Mouse (Mus musculus) neural tube, embryonic 15.5 days (tissue): ENCODE results near the gene Stard5. TPM values are rescaled to one million over a fixed set of nuclear protein-coding genes. Genes with fewer than 3 reads are reported as not detected.

Experiments used
- ATAC-seq: fragments of 200-750 bp; cut with Nextera tagmentation; 2 replicates; pipeline ENCODE4 v1.8.0; 2017; ENCODE audit warnings: mild to moderate bottlenecking, moderate TSS enrichment, moderate library complexity; ENCODE audit not compliant: low FRiP score
- H3K27ac ChIP-seq: fragments of 300-500 bp; sonication (generic); replicated peaks from 2 replicates; pipeline ENCODE4 v1.5.1; 2015; ENCODE audit warnings: mild to moderate bottlenecking, inconsistent platforms
- H3K27me3 ChIP-seq: fragments of 300-500 bp; sonication (generic); replicated peaks from 2 replicates; pipeline ENCODE4 v1.6.1; 2015; ENCODE audit warnings: inconsistent platforms
- H3K36me3 ChIP-seq: fragments of 300-500 bp; sonication (generic); 2 replicates; pipeline ENCODE4 v1.6.1; 2015; ENCODE audit warnings: inconsistent platforms
- H3K4me1 ChIP-seq: fragments of 300-500 bp; sonication (generic); 2 replicates; pipeline ENCODE4 v1.6.1; 2015; ENCODE audit warnings: inconsistent platforms
- H3K4me2 ChIP-seq: fragments of 300-500 bp; sonication (generic); 2 replicates; pipeline ENCODE4 v1.6.1; 2015; ENCODE audit warnings: inconsistent platforms, mild to moderate bottlenecking, moderate library complexity
- H3K4me3 ChIP-seq: fragments of 300-500 bp; sonication (generic); replicated peaks from 2 replicates; pipeline ENCODE4 v1.5.1; 2015; ENCODE audit warnings: mild to moderate bottlenecking, inconsistent platforms
- H3K9ac ChIP-seq: fragments of 300-500 bp; sonication (generic); replicated peaks from 2 replicates; pipeline ENCODE4 v1.6.1; 2015; ENCODE audit warnings: mild to moderate bottlenecking, inconsistent platforms
- H3K9me3 ChIP-seq: fragments of 300-500 bp; sonication (generic); replicated peaks from 2 replicates; pipeline ENCODE4 v1.6.1; 2016; ENCODE audit warnings: inconsistent platforms
- WGBS: fragments of 180-500 bp; shearing (Covaris S2); methylation state at CpG from one replicate; pipeline ENCODE4 v1.1.7; 2015; ENCODE audit warnings: mixed read lengths; 5-methylcytosine and 5-hydroxymethylcytosine counted together
- polyA plus RNA-seq: library from polyadenylated mRNA; unstranded; fragments of >200 nt; fragmentation: Nextera tagmentation; extraction: Ambion mirVana; gene quantifications from 2 replicates; pipeline ENCODE4 v1.2.1, GENCODE M21; 2015

Stard5 gene
- polyA plus RNA-seq, 1 experiment from 2014 or later, result 5.8 TPM

GRCm38 (mm10) chr7:83671573-83671972, 39.8 kb downstream of the Stard5 start:
- Histone ChIP-seq H3K4me2 (no peak overlapping the region), H3K9ac (no peak overlapping the region), H3K4me1 (no peaks in the 10 kb centered on the region), H3K27me3 (no peaks in the 10 kb centered on the region), H3K4me3 (no peak overlapping the region), H3K9me3 (no peaks in the 10 kb centered on the region), H3K36me3 (no peaks in the 10 kb centered on the region), H3K27ac (no peak overlapping the region)
- no peak for ATAC-seq
- WGBS, result 89% methylated on average over 6 of the region's 6 CpGs

GRCm38 (mm10) chr7:83675545-83676254, 43.9 kb downstream of the Stard5 start:
- H3K9me3 ChIP-seq, result no peaks in the 10 kb centered on the region
- H3K4me2 ChIP-seq, result no peak overlapping the region
- no peaks in the 10 kb centered on the region for H3K27me3 ChIP-seq
- no peaks in the 10 kb centered on the region for H3K36me3 ChIP-seq
- H3K9ac ChIP-seq, result no peak overlapping the region
- no peak overlapping the region for H3K27ac ChIP-seq
- peak; percentile 61; the same call in 1 of the 2 replicates for ATAC-seq
- no peak overlapping the region for H3K4me3 ChIP-seq
- H3K4me1 ChIP-seq, result no peaks in the 10 kb centered on the region
- 43% methylated on average over 5 of the region's 5 CpGs for WGBS

- Histone ChIP-seq H3K36me3 (no peaks in the 10 kb centered on the region), H3K4me3 (no peak overlapping the region)
- 87% methylated on average over 3 of the region's 3 CpGs for WGBS
These were observed 45.5 kb downstream of the Stard5 start for GRCm38 (mm10) chr7:83677296-83677695.

DNA sequence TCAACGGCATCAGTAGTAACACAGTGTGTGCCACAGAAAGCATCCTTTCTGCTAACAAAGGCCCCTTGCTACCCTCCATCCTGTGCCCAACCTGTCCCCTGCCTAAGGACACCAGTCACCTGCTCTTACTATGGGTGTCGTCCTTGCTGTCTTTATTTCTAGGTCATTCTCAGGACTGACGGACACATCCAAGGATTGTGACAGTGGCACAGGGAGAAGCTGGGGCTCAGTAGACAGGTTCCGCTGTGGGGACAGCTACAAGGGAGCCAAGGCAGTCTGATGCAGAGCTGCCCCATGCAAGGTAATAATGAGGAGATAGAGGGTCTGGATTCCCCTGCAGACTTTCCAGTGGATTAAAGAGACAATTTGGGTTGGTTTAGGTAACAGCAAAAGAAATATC, 46.7 kb downstream of the Stard5 start:
- ATAC-seq, result no peak

More at GRCm38 (mm10) chr7:83677296-83677695, 45.5 kb downstream of the Stard5 start:
- Histone ChIP-seq H3K9me3 (no peaks in the 10 kb centered on the region), H3K4me1 (no peaks in the 10 kb centered on the region), H3K9ac (no peak overlapping the region), H3K27me3 (no peaks in the 10 kb centered on the region), H3K27ac (no peak overlapping the region), H3K4me2 (no peak overlapping the region)
- ATAC-seq, result no peak

DNA sequence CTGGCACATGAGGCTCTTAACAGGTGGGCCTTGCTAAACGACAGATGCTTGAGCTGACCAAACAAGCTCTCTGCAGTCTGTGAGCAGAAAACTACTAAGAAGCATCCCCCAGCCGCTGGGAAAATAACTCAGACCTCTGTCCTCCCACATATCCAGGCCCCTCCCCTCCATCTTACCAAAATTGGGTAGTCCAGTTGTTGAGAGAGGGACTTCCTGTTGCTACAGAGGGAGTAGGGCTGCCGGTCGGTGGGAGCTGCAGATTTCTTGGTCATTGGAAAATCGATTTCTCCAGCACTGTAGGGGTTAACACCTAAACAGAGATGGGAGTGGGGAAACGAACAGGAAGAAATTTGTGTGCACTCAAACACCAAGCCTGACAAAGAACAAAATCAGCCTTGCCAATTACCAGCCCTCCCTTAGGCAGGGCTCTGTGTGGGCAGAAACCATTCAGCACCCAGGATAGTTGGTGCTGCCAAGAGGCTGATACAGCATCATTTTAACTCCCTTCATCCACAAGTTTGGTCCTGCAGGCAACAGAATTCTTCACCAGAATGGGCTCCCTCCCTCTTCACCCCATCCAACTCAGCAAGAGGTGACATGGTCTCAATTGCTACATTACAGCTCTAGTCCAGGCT, 51.0 kb downstream of the Stard5 start:
- ATAC-seq, result no peak
- H3K4me1 ChIP-seq, result no peaks in the 10 kb centered on the region
- no peak overlapping the region for H3K27ac ChIP-seq
- no peak overlapping the region for H3K4me3 ChIP-seq
- no peak overlapping the region for H3K4me2 ChIP-seq
- no peaks in the 10 kb centered on the region for H3K36me3 ChIP-seq
- no peaks in the 10 kb centered on the region for H3K27me3 ChIP-seq
- WGBS, result 56% methylated on average over 6 of the region's 6 CpGs
- no peaks in the 10 kb centered on the region for H3K9me3 ChIP-seq
- no peak overlapping the region for H3K9ac ChIP-seq

More for the DNA sequence above, 46.7 kb downstream of the Stard5 start:
- H3K27ac ChIP-seq, result no peak overlapping the region
- H3K27me3 ChIP-seq, result no peaks in the 10 kb centered on the region
- H3K4me1 ChIP-seq, result no peaks in the 10 kb centered on the region
- no peaks in the 10 kb centered on the region for H3K9me3 ChIP-seq
- H3K36me3 ChIP-seq, result no peaks in the 10 kb centered on the region
- no peak overlapping the region for H3K4me2 ChIP-seq
- no peak overlapping the region for H3K9ac ChIP-seq
- WGBS, result 92% methylated on average over 4 of the region's 4 CpGs
- no peak overlapping the region for H3K4me3 ChIP-seq

- Histone ChIP-seq H3K9ac (no peak overlapping the region), H3K4me3 (no peak overlapping the region), H3K36me3 (no peaks in the 10 kb centered on the region), H3K4me2 (no peak overlapping the region), H3K4me1 (no peaks in the 10 kb centered on the region), H3K9me3 (no peaks in the 10 kb centered on the region), H3K27ac (no peak overlapping the region), H3K27me3 (no peaks in the 10 kb centered on the region)
- 32% methylated on average over 6 of the region's 6 CpGs for WGBS
- no peak for ATAC-seq
These were observed 63.9 kb downstream of the Stard5 start for GRCm38 (mm10) chr7:83695449-83696212.

DNA sequence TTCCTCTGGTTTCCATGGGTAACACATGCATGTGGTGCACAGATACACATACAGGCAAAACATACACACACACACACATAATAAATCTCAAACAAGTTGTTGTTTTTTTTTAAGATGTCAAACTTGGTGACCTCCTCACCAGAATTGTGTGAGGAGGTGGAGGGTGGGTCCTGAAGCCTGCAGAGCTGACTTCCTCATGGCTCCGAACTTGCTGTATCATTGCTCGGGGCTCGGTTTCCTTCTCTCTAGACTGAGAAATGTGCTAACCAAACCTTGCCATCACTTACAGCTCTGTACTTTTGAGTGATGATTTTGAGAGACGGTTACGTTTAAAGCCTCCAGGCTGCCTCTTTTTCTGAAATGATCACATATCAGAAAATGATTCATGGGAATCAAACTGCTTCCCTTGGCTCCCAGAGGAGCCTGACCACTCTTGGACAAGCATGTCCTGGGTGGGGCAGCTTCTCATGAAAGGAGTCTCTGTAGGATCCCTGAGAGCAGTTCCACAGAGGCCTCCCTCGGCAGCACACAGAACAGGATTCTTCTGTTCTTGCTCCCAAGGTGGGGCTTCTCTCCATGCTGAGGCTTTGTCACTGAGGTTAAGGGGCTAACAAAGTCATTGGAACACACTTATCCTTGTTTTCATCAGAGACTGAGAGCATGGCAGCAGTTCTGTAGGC, 67.4 kb downstream of the Stard5 start:
- no peak overlapping the region for H3K4me3 ChIP-seq
- ATAC-seq, result no peak

More for the DNA sequence above, 67.4 kb downstream of the Stard5 start:
- H3K36me3 ChIP-seq, result no peaks in the 10 kb centered on the region
- H3K4me1 ChIP-seq, result no peaks in the 10 kb centered on the region
- no peak overlapping the region for H3K27ac ChIP-seq
- H3K4me2 ChIP-seq, result no peak overlapping the region
- H3K9me3 ChIP-seq, result no peaks in the 10 kb centered on the region
- H3K27me3 ChIP-seq, result no peaks in the 10 kb centered on the region
- WGBS, result 86% methylated on average over 6 of the region's 6 CpGs
- H3K9ac ChIP-seq, result no peak overlapping the region

Other genes starting within 250 kb of the Stard5 start
- 0.27 and 2.2 TPM in 2 replicates for gene Tmc3, start 47.0 kb upstream of the Stard5 start, polyA plus RNA-seq
- 1.4 and 8.5 TPM in 2 replicates for gene Il16, start 113.8 kb downstream of the Stard5 start, polyA plus RNA-seq
- gene Cfap161, start 162.9 kb downstream of the Stard5 start, polyA plus RNA-seq, result 0.67 and 1.6 TPM in 2 replicates